Mouse (Mus musculus) midbrain, embryonic 13.5 days (tissue): ENCODE measurements around the gene Gm3336. TPM values are rescaled to one million over a fixed set of nuclear protein-coding genes. Genes with fewer than 3 reads are reported as not detected.

Experiments
- ATAC-seq: fragments of 200-750 bp; cut with Nextera tagmentation; 2 replicates; pipeline ENCODE4 v1.8.0; 2017; ENCODE audit warnings: mild to moderate bottlenecking, moderate TSS enrichment, moderate library complexity
- H3K27ac ChIP-seq: fragments of 300-500 bp; sonication (generic); 2 replicates; pipeline ENCODE4 v1.5.1; 2015; ENCODE audit warnings: inconsistent platforms, mild to moderate bottlenecking, moderate library complexity
- H3K27me3 ChIP-seq: fragments of 300-500 bp; sonication (generic); 2 replicates; pipeline ENCODE4 v1.6.1; 2015; ENCODE audit warnings: mild to moderate bottlenecking, inconsistent platforms
- H3K36me3 ChIP-seq: fragments of 300-500 bp; sonication (generic); 2 replicates; pipeline ENCODE4 v1.6.1; 2015; ENCODE audit warnings: mild to moderate bottlenecking, inconsistent platforms
- H3K4me1 ChIP-seq: fragments of 300-500 bp; sonication (generic); replicated peaks from 2 replicates; pipeline ENCODE4 v1.6.1; 2015; ENCODE audit warnings: inconsistent platforms
- H3K4me2 ChIP-seq: fragments of 300-500 bp; sonication (generic); replicated peaks from 2 replicates; pipeline ENCODE4 v1.6.1; 2015; ENCODE audit warnings: moderate library complexity, mild to moderate bottlenecking, inconsistent platforms
- H3K4me3 ChIP-seq: fragments of 300-500 bp; sonication (generic); replicated peaks from 2 replicates; pipeline ENCODE4 v1.5.1; 2015; ENCODE audit warnings: mild to moderate bottlenecking, inconsistent platforms
- H3K9ac ChIP-seq: fragments of 300-500 bp; sonication (generic); replicated peaks from 2 replicates; pipeline ENCODE4 v1.6.1; 2015; ENCODE audit warnings: mild to moderate bottlenecking, inconsistent platforms
- H3K9me3 ChIP-seq: fragments of 300-500 bp; sonication (generic); 2 replicates; pipeline ENCODE4 v1.6.1; 2016; ENCODE audit warnings: mild to moderate bottlenecking, inconsistent platforms
- WGBS: fragments of 180-500 bp; shearing (Covaris S2); methylation state at CpG from one replicate; pipeline ENCODE4 v1.1.7; 2015; 5-methylcytosine and 5-hydroxymethylcytosine counted together
- polyA plus RNA-seq: library from polyadenylated mRNA; unstranded; fragments of >200 nt; fragmentation: Nextera tagmentation; extraction: Ambion mirVana; gene quantifications from 2 replicates; pipeline ENCODE4 v1.2.1, GENCODE M21; 2015

The Gm3336 gene
- polyA plus RNA-seq, 1 experiment from 2014 or later, result not detected

- H3K9me3 ChIP-seq, result no peaks in the 10 kb centered on the region
- H3K4me1 ChIP-seq, result peaks cover 17% of the 10 kb centered on the region
- H3K27ac ChIP-seq, result no peak overlapping the region
- ATAC-seq, result no peak
- peaks cover 90% of the 10 kb centered on the region for H3K27me3 ChIP-seq
- 56% methylated on average over 11 of the region's 11 CpGs for WGBS
- H3K36me3 ChIP-seq, result no peaks in the 10 kb centered on the region
- H3K9ac ChIP-seq, result no peak overlapping the region
- H3K4me3 ChIP-seq, result no peak overlapping the region
- no peak overlapping the region for H3K4me2 ChIP-seq
Observed at GRCm38 (mm10) chr8:70744806-70745205, 26.5 kb downstream of the Gm3336 start.

DNA sequence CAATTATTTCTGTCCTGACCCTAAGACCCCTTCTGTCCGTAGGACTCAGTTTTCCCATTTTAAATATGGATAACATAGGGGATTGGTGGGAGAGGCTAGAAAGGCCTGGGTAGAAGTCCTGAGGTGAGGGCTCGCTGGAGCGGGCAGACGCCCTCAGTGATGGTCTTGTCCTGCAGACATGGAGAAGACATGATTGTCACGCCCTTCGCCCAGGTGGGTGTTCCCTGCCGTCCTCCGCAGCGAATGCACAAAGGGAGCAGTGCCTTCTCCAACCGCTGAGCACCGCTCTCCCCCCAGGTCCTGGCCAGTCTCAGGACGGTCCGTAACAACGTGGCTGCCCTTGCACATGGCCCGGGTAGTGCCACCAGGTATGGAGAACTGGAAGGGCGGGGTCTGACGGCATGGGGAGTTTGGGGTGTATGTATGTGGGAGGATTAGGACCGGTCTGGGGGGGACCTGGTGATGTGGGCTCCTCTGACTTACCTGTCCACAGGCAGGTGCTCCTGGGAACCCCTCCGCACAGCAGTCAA, 27.4 kb downstream of the Gm3336 start:
- ATAC-seq, result peak; percentile 21; the same call in 1 of the 2 replicates
- Histone ChIP-seq H3K36me3 (no peaks in the 10 kb centered on the region), H3K4me1 (peaks cover 17% of the 10 kb centered on the region), H3K27ac (no peak overlapping the region), H3K9ac (no peak overlapping the region), H3K4me2 (no peak overlapping the region), H3K9me3 (no peaks in the 10 kb centered on the region), H3K4me3 (no peak overlapping the region), H3K27me3 (peaks cover 82% of the 10 kb centered on the region)
- 58% methylated on average over 19 of the region's 19 CpGs for WGBS

DNA sequence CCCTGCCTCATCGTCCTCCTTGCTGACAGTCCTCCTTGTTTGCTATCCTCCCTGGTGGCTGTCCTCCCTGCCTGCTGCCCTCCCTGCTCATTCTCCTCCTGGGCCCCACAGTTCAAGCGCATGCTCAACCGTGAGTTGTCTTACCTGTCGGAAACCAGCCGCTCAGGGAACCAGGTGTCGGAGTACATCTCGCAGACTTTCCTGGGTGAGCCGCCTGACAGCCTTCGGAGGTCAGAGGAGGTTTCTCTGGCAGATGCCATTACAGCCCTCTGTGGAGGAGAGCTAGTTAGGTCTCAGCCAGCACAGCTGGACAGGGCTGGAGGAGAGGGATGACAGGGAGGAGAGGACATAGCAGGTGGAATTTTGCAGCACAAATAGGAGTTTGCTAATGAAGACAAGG, 28.3 kb downstream of the Gm3336 start:
- Histone ChIP-seq H3K4me2 (no peak overlapping the region), H3K27ac (no peak overlapping the region), H3K36me3 (no peaks in the 10 kb centered on the region), H3K9me3 (no peaks in the 10 kb centered on the region), H3K4me1 (peaks cover 17% of the 10 kb centered on the region), H3K4me3 (no peak overlapping the region), H3K9ac (no peak overlapping the region), H3K27me3 (peaks cover 75% of the 10 kb centered on the region)
- ATAC-seq, result no peak
- 75% methylated on average over 9 of the region's 9 CpGs for WGBS

GRCm38 (mm10) chr8:70747211-70747890, 29.0 kb downstream of the Gm3336 start:
- Histone ChIP-seq H3K27me3 (peaks cover 68% of the 10 kb centered on the region), H3K4me3 (no peak overlapping the region), H3K9ac (no peak overlapping the region), H3K4me2 (no peak overlapping the region), H3K4me1 (peaks cover 17% of the 10 kb centered on the region), H3K9me3 (no peaks in the 10 kb centered on the region), H3K27ac (no peak overlapping the region), H3K36me3 (no peaks in the 10 kb centered on the region)
- 86% methylated on average over 18 of the region's 18 CpGs for WGBS
- ATAC-seq, result no peak

DNA sequence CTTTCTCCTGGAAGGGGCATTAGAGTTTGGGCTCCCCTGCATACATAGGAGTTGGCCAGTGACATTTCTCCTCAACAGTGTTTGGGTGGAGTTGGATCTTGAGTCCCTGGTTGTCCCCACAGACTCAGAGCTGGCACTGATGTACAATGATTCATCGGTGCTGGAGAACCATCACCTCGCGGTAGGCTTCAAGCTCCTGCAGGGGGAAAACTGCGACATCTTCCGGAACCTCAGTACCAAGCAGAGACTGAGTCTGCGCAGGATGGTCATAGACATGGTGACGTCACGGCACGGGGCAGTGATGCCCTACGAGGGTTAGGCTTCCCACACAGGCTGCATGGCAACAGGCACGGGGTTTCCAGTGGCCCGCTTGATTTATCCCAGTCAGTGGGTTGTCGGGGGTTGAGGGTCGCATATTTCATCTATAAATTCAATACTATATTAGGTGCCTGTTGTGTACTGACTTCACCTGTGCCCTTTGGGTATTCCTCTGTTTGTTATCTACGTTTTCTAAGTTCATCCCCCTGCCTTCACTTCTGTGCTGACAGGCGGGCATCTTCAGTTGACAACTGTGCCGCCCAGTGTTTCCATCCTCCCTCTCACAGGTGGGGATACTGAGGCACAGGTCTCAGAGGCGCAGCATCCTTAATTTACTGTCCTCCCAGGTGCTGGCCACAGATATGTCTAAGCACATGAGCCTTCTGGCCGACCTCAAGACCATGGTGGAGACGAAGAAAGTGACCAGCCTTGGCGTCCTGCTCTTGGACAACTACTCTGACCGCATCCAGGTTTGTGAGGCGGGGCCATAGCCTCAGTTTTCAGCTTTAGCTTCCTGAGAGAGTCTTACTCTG, 30.1 kb downstream of the Gm3336 start:
- Histone ChIP-seq H3K27ac (no peak overlapping the region), H3K27me3 (peaks cover 57% of the 10 kb centered on the region), H3K4me1 (peaks cover 9% of the 10 kb centered on the region), H3K36me3 (no peaks in the 10 kb centered on the region), H3K4me2 (no peak overlapping the region), H3K9me3 (no peaks in the 10 kb centered on the region), H3K9ac (no peak overlapping the region), H3K4me3 (no peak overlapping the region)
- no peak for ATAC-seq
- WGBS, result 87% methylated on average over 23 of the region's 23 CpGs

DNA sequence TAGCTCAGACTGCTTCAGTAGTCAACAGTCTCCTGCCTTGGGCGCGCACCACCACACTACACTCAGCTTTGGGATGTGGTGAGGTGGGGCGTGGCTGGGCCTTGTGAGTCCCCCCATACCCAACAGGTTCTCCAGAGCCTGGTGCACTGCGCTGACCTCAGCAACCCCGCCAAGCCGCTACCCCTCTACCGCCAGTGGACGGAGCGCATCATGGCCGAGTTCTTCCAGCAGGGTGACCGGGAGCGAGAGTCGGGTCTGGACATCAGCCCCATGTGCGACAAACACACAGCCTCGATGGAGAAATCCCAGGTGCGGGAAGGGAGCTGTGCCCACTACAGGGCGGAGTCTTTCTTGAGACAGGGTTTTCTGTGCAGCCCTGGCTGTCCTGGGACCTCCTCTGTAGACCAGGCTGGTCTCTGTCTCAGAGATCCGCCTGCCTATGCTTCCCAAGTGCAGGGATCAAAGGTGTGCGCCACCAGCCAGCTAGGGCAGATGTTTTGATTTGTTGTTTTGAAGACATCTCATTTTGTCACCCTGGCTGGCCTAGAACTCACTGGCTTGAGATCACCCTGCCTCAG, 30.8 kb downstream of the Gm3336 start:
- Histone ChIP-seq H3K9me3 (no peaks in the 10 kb centered on the region), H3K27ac (no peak overlapping the region), H3K36me3 (no peaks in the 10 kb centered on the region), H3K9ac (no peak overlapping the region), H3K4me3 (no peak overlapping the region), H3K4me2 (no peak overlapping the region), H3K27me3 (peaks cover 50% of the 10 kb centered on the region), H3K4me1 (peaks cover 2% of the 10 kb centered on the region)
- 83% methylated on average over 19 of the region's 19 CpGs for WGBS
- ATAC-seq, result no peak

GRCm38 (mm10) chr8:70750128-70750680, 31.9 kb downstream of the Gm3336 start:
- H3K4me1 ChIP-seq, result peaks cover 4% of the 10 kb centered on the region

GRCm38 (mm10) chr8:70752000-70752764, 33.8 kb downstream of the Gm3336 start:
- no peaks in the 10 kb centered on the region for H3K9me3 ChIP-seq
- no peak overlapping the region for H3K9ac ChIP-seq
- peaks cover 21% of the 10 kb centered on the region for H3K4me1 ChIP-seq
- H3K27ac ChIP-seq, result no peak overlapping the region
- no peak overlapping the region for H3K4me2 ChIP-seq
- H3K4me3 ChIP-seq, result no peak overlapping the region
- WGBS, result 47% methylated on average over 11 of the region's 11 CpGs
- ATAC-seq, result no peak
- H3K36me3 ChIP-seq, result peaks cover 12% of the 10 kb centered on the region
- peaks cover 20% of the 10 kb centered on the region for H3K27me3 ChIP-seq

More at GRCm38 (mm10) chr8:70750128-70750680, 31.9 kb downstream of the Gm3336 start:
- H3K4me3 ChIP-seq, result no peak overlapping the region
- no peak overlapping the region for H3K27ac ChIP-seq
- no peak overlapping the region for H3K4me2 ChIP-seq
- H3K27me3 ChIP-seq, result peaks cover 39% of the 10 kb centered on the region
- H3K9me3 ChIP-seq, result no peaks in the 10 kb centered on the region
- H3K9ac ChIP-seq, result no peak overlapping the region
- ATAC-seq, result no peak
- WGBS, result 88% methylated on average over 13 of the region's 13 CpGs
- H3K36me3 ChIP-seq, result no peaks in the 10 kb centered on the region

DNA sequence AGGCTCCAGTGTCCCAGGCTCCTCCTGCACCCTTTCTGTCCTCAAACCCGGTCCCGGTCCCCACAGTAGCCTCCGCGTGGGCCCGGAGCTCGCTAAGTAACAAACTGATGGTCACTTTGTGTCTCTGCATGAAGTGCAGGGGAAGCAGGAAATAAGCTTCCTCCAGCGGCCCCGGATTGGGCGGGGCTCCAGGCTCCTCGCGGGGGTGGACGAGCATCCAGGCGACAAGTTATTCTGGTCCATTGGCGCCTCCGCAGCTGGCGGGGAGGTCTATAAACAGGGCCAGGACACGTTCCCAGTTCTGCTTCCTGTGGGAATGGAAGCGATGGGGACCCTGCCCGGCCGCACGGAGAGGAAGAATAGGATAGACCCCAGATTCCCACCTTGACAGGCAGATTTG, 34.8 kb downstream of the Gm3336 start:
- Histone ChIP-seq H3K4me1 (peaks cover 25% of the 10 kb centered on the region), H3K9ac (no peak overlapping the region), H3K4me3 (no peak overlapping the region), H3K4me2 (peak overlapping the region; percentile 3; the same call in 1 of the 2 replicates), H3K9me3 (no peaks in the 10 kb centered on the region), H3K27ac (no peak overlapping the region), H3K27me3 (peaks cover 11% of the 10 kb centered on the region; the same call in 1 of the 2 replicates), H3K36me3 (peaks cover 22% of the 10 kb centered on the region)
- no peak for ATAC-seq
- WGBS, result 39% methylated on average over 21 of the region's 21 CpGs

DNA sequence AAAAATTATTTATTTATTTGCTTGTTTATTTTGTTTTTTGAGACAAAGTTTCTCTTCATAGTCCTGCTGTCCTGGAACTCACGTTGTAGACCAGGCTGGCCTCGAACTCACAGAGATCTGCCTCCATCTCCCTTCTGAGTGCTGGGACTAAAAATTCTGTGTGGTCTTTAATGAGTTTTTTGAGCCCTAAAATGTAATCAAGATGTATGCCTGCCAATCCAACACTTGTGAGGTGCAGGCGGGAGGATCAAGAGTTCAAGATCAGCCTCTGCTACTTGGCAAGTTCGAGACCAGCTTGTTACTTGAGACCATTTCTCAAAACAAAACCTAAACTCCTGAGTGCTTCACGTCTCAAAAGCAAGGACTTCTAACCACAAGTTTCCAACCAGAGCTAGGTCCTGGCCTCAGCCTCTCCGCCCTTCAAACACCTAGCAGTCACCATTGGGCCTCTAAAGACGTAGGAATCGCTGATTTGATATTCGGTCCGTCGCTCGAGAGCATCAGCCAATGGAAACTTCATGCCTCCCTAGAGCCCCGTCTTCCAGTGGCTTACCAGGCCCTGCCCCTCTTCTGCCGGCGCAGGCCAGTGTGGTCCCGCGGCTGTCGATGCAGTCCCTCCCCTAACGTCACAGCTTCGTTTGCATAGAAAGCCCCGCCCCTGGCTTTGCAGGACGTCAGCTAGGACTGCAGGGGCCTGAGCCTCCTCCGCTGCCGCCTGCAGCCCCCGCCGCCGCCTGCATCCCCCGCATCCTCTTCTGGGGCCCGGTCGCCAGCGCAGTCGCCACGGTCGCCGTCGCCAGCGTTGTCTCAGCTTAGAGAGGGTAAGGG, 35.9 kb downstream of the Gm3336 start, which contains the start of gene Rab3a:
Rab3a (plus strand) TSS at position 637 of the 828 bp plus-strand sequence.
- Histone ChIP-seq H3K27me3 (peaks cover under 1% of the 10 kb centered on the region; the same call in 1 of the 2 replicates), H3K4me3 (peak within 1 kb of the TSS; percentile 79), H3K36me3 (peaks cover 31% of the 10 kb centered on the region), H3K9ac (peak within 1 kb of the TSS; percentile 84), H3K9me3 (no peaks in the 10 kb centered on the region), H3K27ac (peak within 1 kb of the TSS; percentile 92), H3K4me1 (peaks cover 34% of the 10 kb centered on the region), H3K4me2 (peak within 1 kb of the TSS; percentile 93)
- WGBS, result 9% methylated on average over 37 of the region's 37 CpGs
- ATAC-seq, result peak; percentile 98
